Mouse (Mus musculus) ovary, postnatal 14 days (tissue): ENCODE results near the gene Hacd1.
"Not testable (repeated sequence)": the region's sequence is repeated elsewhere in the genome, so short reads cannot be mapped to it uniquely, and the experiment has no call there.

Experiments
- DNase-seq: peaks from one replicate; pipeline ENCODE4 v3.0.0; 2022; ENCODE audit warnings: low spot score

Gene Hacd1

DNA sequence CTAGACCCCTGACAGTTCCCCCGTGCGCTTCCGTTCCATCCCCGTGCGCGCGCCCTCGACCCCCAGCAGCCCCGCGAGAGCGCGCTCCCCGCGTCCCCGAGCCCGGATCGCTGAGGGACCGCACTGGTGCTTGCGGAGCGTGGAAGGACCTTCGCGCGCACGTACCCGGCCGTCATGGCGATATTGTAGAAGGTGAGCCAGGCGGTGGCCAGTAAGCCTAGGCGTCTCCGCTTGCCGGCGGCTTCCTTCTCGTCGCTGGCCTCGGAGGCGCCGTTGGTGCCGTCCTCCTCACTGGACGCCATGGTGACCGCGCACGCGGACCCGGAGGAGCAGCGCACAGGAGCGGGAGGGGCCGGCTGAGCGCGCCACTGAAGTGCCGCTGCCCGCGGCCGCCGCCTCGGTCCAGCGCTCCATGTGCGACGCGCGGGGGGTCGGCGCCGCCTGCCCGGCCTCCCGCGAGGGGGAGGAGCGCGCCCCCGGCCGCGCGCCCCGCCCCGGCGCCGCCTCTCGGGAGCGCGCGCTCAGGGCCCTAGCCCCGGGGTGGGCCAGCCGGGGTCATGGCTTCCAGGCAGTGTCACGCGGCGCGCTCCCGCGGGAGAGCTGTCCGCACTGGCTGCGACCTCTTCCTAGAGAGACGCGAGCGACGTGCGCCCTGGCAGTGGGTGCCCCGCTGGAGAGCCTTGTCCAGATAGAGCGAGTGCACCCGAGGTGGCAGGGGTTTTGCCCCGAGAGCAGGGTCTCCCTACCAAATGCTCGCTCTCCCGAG lies at the start of gene Hacd1:
Hacd1 (minus strand) TSS at position 570 of the 766 bp plus-strand sequence.
- DNase-seq, result peak; percentile 56

DNA sequence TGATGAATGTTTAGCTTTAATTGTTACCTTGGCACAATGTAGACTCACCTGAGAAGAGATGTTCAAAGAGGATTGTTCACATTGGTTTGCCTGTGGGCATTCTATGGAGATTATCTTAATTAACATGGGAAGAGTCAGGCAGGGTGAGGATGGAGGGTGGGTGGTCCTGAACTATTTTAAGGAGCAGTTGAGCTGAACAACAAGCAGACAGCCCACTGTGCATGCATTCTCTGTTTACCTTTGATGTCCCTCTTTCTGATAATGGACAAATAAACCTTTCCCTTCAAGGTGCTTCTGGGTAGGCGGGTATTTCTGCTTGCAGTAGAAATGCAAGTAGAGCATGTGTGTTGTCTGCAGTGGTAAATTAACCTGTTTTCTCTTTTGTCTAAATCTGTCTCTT lies 48.0 kb upstream of the Hacd1 start:
- no peak for DNase-seq

DNA sequence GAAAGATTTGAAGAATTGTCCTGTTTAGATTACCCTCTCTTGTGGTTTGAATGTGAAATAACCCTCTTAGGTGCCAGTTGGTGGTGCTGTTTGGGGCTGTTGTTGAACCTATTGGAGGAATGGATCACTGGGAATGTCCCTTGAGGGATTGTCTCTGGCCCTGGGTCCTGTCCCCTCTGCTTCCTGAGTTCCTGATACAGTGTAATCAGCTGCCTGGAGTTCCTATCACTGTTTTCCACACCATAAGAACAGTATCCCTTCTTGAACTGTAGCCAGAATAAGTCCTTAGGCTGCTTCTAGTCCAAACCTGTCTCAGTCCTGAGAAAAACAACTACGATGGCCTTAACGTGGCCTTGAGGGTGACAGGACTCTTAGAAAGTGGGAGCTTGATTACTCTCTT lies 46.7 kb upstream of the Hacd1 start:
- no peak for DNase-seq

DNA sequence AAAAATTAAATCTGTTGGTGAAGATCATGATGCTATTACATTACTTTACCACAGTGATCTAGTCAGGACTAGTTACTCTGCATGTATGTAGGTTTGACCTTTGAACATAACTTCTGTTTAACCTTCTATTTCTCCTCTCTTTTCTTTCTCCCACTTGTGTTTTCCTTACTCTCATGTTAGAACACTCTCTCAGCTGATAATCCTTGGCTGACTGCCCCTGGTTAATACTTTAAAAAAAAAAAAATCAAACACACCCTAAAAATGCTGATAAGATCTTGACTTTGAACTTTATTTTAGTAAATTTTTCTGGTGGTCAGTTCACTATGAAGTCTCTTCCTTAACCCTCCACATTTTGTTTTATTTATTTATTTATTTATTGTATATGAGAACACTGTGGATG lies 44.6 kb upstream of the Hacd1 start:
- no peak for DNase-seq

DNA sequence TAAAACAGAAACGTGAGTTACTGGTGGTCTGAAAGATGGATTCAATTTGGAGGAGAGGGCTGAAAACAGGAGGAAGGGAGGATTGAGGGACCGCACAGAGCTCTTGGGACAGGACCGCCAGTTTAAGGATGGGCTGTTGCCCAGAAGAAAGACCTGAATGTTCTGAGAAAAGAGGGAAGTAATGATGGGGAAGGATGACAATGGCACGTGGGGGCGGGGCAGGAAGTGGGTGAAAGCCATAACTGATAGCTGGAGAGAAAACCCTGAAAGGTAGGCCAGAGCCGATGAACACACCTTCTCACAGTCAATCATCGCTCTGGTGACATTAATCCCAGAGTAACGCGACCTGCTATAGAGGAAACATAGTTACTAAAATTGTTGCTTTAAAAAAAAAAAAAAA lies 22.6 kb upstream of the Hacd1 start:
- not testable (repeated sequence) for DNase-seq

DNA sequence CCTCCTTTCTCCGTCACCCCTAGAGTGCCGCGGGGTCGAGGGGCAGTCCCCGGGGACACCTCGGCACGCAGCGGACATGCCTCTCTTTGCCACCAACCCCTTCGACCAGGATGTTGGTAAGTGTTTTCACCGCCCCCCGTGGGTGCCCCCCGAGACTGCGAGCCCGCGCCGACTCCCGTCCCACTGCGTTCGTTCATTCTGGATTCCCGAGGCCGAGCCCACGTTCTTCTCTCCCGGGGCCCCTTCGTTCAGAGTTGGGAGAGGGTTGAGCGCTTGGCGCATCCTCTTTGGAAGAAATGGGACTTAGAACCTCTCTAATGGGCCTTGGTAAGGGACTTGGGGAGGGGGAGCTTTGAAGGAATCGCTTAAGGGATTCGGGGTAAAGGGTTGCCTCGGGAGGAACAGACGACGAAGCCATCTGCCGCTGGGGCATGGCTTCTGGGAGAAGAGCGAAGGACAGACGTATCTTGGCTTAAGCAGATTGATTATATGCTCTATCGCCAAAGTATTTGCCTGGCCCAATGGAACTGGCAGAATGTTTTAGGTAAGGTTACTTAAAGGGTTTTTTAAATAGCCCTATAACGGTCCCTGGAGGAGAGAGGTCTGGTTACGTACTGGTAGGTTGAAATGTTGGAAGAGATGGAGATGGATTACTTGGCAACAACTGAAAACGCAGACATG lies 18.4 kb upstream of the Hacd1 start:
- no peak for DNase-seq

DNA sequence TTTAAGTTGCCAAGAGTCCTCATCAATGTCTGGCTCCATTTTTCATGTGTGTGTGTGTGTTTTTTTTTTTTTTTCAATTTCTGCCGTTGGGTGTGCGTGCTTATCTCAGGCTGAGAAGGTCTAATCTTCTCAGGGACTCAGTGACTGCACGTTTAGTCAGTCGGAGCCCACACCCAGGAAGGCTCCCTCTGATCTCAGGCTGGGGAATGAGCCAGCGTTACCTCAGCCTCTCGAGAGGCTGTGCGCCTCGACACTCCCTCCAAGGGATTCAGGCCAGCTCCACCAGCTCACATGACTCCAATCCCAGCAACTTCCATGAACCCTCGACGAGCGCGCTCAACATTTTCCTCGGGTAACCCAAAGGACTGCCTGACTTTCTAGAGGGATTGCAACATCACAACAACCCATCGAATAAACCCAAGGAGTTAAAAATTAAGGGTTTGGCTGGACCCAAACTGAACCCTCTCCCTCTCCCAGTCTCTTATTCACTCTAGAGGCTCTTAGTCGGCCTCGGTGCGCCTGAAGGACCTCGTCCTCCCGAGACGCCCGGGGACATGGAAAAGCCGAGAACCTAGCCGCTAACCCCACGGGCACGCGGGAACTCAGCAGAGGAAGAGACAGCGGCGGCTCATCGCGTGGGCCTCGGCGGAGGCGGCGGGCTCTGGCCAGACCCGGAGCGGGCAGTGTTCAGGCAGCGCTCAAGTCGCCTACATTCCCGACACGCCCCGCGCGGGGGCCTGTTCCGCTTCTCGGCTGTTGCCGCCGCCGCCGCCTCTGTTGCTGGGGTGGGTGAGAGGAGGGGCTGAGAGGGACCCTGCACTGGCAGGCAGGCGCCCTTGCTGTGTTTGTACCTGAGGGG lies 17.7 kb upstream of the Hacd1 start, which contains the start of gene Stam:
Stam (plus strand) TSS at position 737 of the 859 bp plus-strand sequence.
- DNase-seq, result peak; percentile 84

DNA sequence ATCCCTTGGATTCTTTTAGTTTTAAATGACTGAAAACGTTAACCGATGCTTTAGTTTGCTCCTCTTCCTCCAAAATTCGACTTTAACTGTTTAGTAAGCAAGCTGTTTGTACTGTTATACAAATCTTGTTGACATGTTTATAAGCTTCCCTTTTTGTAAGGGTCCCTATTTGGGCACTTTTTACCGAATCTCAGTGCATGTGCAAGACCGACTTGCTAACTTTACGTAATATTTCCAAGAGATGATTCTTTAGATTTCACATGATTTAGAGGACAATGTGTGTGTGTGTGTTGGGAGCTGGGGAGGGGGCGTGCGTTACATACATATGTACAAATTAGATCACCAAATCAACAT lies 17.1 kb upstream of the Hacd1 start:
- DNase-seq, result no peak

DNA sequence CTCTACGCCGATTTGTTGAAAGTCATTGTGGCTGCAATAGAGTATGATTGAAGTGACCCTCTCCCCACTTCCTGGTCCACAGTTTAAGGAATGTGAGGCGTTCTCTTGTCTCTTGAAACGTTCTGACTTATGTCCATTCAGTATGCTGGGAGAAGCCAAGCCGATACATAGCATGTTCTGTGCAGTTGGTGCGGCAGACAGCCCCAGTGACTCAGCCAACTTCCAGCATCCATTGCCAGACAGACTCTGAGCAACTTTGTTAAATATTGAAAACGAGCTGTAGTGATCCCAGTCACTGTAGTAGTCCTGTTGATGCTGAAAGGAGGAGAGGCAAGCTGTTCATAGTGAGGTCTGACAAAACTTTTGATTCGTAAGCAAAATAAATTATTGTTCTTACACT lies 14.5 kb upstream of the Hacd1 start:
- no peak for DNase-seq

DNA sequence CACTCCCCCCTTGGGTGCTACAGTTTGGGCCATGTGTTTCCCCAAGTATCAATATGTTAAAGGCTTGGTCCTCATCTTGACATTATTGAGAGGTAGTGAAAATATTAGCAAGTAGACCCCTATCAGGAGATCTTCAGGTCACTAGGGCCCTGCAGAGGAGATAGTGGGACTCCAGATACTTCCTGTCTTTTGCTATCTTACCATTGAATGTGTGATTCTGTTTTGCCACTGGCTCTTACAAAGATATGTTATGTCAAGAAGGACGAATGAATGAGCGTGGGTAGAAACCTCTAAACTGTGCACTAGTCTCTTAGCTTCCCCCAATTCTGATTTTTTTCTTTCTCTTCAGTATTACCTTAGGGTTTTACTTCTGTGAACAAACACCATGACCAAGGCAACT lies 13.1 kb upstream of the Hacd1 start:
- DNase-seq, result no peak

DNA sequence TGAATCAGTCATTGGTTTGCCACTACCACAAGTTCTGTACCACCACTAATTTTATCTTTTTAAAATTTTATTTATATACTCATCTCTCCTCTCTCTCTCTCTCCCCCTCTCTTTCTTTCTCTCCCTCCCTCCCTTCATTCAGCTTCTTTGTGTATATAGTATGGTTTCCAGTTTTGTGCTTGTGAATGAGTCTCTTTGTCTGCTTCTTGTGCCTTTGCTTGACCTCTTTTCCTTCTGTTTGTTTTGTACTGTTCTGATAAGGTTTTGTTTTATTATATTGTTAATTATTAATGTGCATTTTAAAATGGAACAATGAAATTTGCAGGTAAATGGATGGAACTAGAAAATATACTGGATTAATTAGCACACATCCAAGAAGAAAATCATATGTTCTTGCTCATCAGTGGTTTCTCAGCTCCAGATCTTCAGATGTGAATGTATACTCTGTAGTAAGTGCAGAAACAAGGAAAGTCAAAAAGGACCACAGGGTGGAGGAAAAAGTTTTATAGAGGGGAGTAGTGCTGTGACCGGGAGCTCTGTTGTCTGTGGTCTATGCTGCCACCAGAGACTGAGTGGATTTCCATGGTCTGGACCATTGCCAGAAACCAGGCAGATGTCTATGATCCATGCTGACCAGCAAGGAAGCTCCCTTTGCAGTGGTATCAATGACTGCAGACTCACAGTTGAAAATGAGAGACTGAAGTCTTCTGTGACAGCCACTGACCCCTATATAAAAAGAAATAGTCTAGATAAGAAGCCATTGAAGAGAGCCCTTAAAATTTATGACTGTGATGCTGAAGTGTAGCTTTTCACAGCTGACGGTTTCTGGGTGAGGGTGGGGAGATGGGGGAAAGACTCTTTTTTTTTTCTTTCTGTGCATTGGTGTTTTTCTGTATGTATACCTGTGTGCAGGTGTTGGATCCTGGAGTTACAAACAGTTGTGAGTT lies 10.0 kb upstream of the Hacd1 start:
- no peak for DNase-seq

DNA sequence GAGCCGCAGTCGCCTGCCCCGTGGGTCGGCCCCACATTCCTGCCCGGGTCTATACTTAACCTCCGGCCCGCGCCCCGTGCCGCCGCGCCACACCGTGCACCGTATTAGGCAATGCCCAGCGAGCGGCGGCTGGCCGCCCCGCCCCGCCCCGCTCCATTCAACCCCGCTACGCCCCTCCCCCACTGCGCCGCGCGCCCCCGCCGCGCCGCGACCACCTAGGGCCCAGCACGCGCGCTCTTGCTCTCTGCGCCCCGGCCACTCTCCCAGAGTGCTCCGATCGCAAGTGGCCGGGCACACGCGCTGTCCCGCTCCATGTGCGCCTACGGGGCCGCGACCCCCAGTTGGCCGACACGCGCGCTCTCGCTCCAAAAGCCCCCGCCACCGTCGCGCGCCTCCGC lies 768 bp downstream of the Hacd1 start:
- DNase-seq, result peak; percentile 46

DNA sequence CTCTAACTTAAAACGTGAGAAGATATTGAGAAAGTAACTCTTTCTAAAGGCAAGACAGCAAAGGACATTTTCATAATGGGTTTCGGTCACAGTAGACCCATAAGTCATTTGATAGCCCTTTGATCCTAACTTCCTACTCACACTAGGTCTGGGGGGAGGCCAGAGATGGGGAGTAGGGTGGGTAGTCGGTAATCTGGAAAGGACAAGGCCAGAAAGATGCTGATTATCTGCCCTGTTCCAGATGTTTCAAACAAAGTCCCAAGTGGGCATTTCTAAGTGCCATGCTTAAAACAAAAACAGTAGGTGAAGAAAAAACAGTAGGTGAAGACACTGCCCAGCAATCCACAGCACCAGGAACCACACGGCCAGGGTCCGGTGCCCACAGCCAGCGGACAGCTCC lies 1.2 kb downstream of the Hacd1 start:
- no peak for DNase-seq

DNA sequence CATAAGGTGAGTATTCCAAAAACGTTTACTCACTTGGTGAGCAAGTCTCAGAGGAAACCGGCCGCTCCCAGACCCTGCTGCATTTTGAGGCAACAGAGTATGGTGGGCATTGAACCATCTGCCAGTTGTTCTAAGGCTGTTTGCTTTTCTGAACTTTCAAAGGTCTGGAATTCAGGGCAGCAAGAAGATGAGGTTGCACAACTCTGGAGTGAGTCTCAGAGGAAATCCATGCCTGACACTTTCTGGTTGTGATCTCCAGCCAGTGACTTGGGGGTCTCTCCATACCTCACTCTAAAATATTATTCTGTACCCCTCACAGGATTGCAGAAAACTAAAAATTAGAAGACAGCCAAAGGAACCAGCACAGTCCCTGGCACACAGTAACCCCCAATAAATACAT lies 1.8 kb downstream of the Hacd1 start:
- no peak for DNase-seq

DNA sequence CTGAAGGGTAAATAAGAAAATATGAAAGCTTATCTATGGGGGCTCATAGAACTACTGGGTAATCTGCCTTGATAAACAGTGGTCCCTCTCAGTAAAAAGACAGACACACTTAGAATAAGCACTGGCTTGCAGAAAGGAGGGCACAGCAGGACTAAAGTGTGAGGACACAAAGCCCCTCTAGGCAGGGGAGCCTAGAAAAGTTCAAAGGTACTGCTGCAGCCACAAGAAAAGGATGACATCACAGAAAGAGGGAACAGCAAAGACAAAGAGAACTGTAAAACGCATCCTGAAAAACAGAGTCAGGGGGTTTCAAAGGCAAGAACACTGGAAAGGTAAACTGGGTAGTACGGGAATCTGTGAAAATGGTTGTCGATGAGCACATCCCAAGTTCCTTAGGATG lies 2.3 kb downstream of the Hacd1 start:
- DNase-seq, result no peak

DNA sequence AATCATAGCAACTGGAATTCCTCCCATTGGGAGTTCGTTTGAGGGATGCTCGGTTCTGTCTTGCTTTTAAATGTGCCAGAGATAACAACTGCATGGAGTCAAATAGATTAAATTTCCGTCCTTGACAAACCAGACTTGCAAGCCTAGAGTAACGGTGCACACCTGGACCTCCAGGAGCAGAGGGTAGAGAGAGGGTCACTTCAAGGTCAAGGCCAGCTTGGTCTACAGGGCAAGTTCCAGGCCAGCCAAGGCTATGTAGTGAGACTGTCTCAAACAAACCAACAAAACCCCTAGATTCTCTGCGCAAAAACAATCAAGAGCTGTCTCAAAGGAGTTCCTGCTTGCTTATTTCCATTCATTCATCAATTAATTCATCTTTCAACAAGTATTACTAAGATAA lies 7.1 kb downstream of the Hacd1 start:
- no peak for DNase-seq

DNA sequence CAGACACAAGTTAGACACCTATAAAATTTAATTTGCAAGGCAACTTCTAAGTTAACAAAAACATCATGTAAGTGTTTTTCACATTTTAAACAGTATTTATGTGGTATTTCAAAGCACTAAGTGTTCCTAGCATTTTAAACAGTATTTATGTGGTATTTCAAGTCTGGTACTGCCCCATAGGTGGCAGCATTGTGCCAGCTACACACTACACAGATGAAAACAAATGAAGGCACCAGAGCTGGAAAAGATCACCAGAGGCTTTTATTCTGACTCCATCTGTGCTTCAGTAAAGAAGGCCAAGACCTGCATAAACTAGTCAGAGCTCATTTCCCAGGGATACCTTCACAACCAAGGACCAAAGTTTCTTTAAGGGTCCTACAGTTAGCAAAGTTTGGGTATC lies 7.6 kb downstream of the Hacd1 start:
- peak; percentile 35 for DNase-seq

DNA sequence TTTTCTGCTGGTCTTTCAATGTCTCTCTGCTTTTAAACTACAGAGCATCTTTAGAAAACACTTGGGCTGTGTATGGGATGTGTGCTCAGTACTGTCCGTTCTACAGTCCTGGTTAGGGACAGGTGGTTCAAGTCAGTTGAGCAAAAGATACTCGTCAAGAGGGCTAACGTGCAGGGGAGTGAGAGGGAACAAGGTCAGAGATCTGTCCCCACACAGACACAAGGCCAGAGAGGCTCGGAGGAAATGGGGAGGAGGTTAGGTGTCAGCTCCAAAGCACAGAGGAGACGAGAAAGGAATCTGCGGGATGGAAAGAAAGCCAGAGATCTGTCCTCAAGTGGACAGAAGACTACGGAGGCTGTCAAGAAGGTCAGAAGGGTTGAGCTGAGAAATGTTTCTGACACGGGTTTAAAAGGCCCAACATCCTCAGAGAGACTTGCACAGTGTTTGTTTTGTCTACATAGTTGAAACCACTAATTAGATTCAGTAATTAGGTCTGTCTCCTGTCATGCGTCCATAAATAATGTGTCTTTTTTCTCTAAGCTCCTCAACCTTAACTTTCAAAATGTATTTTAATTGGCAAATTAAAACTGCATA lies 12.3 kb downstream of the Hacd1 start:
- no peak for DNase-seq

DNA sequence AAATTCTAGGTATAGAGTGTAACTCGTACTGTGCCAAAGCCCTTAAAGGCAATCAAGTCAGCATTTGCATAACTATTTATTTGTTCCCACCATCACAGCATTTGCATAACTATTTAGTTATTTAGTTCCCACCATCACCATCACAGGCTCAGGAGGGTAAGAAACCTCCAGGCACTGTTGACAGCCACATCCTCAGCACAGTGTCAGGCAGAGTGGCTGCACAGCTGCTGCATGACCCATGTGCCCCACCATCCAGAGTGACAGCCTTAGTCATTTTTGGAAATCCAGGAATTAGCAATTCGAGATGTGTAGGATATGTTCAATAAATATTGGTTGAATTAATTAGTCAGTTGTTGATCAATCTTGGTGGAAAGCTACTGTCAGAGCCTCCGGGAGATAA lies 12.9 kb downstream of the Hacd1 start:
- no peak for DNase-seq

DNA sequence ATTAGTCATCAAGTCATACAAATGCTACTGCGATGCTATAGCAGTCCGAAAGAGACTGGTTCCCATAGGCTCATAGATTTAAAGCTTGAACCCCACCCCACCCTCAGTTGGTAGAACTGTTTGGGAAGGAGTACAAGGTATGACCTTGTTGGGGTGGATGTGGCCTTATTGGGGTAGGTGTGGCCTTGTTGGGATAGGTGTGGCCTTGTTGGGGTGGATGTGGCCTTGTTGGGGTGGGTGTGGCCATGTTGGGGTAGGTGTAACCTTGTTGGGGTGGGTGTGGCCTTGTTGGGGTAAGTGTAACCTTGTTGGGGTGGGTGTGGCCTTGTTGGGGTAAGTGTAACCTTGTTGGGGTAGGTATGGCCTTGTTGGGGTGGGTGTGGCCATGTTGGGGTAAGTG lies 14.7 kb downstream of the Hacd1 start:
- no peak for DNase-seq

DNA sequence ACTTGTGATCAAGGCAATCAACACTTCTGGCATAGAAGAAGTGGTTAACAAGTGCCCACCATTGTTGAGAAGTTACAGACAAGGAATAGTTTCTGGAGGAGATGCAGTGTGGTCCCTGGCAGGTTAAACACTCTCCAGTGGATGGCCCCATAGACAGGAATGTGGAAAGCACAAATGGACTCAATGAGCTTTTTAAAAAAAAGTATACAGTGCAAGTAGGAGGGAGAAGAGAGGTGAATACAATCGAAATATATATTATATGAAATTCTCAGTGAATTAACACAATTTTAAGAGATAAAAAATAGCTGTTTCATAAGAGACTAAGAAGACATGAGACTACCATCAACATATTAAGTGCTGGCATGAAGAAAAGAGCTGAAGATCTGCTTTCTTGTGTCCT lies 36.7 kb downstream of the Hacd1 start:
- DNase-seq, result no peak
